Mouse (Mus musculus) cortical plate, adult 2 months (tissue): Measurements from ENCODE around the gene Vmn1r15.

ENCODE experiments used
- CTCF ChIP-seq: fragments of 200-500 bp; IDR thresholded peaks from 2 replicates; pipeline ENCODE4 v1.5.1; 2011; ENCODE audit warnings: mild to moderate bottlenecking, control low read depth, low read length; ENCODE audit not compliant: insufficient read depth; ENCODE audit errors: extremely low read depth
- POLR2A ChIP-seq: fragments of 200-500 bp; IDR thresholded peaks from 2 replicates; pipeline ENCODE4 v1.6.1; 2011; ENCODE audit warnings: mild to moderate bottlenecking, low read length, control low read depth; ENCODE audit not compliant: insufficient read depth; ENCODE audit errors: extremely low read depth

DNA sequence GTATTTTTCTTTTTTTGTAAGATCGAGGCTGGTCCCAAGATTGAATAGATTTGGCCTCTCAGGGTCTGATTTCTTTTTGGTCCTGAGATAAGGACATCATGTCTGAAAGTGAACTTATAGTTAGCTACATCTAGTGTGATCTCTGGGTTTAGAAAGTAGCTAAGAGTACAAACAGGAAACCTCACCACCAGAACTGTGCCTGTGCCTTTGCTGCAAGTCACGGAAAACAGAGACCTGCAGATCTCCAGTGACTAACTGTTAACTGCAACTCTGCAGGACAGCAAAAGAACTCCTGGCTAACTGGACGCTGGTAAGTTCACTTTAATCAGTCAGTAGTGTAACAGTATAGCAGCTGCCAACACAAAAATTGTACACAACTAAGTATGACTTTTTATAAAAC, 14.1 kb downstream of the Vmn1r15 start:
- TF ChIP-seq CTCF (no peak), POLR2A (no peak)
